Mouse (Mus musculus) cortical plate, adult 2 months (tissue): ENCODE results near the gene Idh1. TPM values are rescaled to one million over a fixed set of nuclear protein-coding genes. Genes with fewer than 3 reads are reported as not detected.

Experiments used
- H3K27ac ChIP-seq: fragments of 200-500 bp; 2 replicates; pipeline ENCODE4 v1.5.1; 2012; ENCODE audit warnings: low read length, control low read depth, inconsistent platforms; ENCODE audit not compliant: insufficient read depth
- H3K4me1 ChIP-seq: fragments of 200-500 bp; 2 replicates; pipeline ENCODE4 v1.6.1; 2011; ENCODE audit warnings: low read length; ENCODE audit not compliant: control insufficient read depth, insufficient read depth
- H3K4me3 ChIP-seq: fragments of 200-500 bp; 2 replicates; pipeline ENCODE4 v1.5.1; 2011; ENCODE audit warnings: mild to moderate bottlenecking, low read length, control low read depth; ENCODE audit not compliant: insufficient read depth
- CTCF ChIP-seq: fragments of 200-500 bp; IDR thresholded peaks from 2 replicates; pipeline ENCODE4 v1.5.1; 2011; ENCODE audit warnings: mild to moderate bottlenecking, control low read depth, low read length; ENCODE audit not compliant: insufficient read depth; ENCODE audit errors: extremely low read depth
- POLR2A ChIP-seq: fragments of 200-500 bp; IDR thresholded peaks from 2 replicates; pipeline ENCODE4 v1.6.1; 2011; ENCODE audit warnings: mild to moderate bottlenecking, low read length, control low read depth; ENCODE audit not compliant: insufficient read depth; ENCODE audit errors: extremely low read depth
- polyA plus RNA-seq: library from polyadenylated mRNA; depleted of rRNA; stranded (reverse); fragments of >200 nt; gene quantifications from 2 replicates; pipeline ENCODE4 v1.2.3, GENCODE M21; 2012

Gene Idh1
- polyA plus RNA-seq, 1 experiment: 37.6 TPM

- H3K4me3 ChIP-seq: no peak overlapping the region
- H3K4me1 ChIP-seq: no peaks in the 10 kb centered on the region
- TF ChIP-seq POLR2A (no peak), CTCF (no peak)
- no peak overlapping the region for H3K27ac ChIP-seq
Observed at GRCm38 (mm10) chr1:65154814-65155213, 31.5 kb downstream of the Idh1 start.

DNA sequence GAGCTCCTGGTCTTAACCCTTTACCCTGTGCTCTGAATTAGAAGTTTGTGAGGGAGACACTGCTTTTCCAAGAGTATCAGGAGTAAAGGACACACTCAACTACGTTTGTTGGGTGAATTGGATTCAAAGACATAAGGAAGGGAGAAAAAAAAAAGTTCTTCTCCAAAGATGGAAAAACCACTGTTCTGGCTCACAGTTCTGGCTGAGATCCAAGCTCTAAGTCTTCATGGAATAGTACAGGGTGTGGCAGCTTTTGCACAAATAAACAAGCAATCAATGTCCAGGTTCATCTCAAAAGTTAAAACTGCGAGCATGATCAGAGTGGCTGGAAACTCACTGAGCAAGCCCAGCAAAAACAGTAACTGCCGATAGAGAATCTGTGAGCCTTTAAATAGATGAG, 38.3 kb downstream of the Idh1 start:
- no peak overlapping the region for H3K4me3 ChIP-seq
- no peak for TF ChIP-seq POLR2A
- TF ChIP-seq CTCF: no peak
- no peak overlapping the region for H3K27ac ChIP-seq
- no peaks in the 10 kb centered on the region for H3K4me1 ChIP-seq

DNA sequence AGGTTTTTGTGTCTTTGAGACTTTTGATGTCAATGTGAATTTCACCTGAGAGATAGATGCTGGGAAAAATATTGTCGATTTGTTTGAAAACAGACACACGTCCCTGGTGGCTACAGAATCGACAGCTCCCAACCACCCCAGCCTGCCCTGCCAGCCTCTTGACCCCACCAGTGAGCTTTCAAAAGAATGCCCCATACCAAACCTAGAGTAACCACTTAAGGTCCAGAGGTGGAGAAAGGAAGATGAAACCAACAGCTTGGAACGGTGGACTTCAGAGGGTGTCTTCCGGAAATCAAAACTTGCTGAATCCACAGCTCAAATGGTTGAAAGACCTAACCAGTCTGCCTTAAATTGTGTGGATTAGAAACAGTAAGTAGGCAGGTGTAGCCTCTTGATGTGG, 39.0 kb downstream of the Idh1 start:
- Histone ChIP-seq H3K4me1 (no peaks in the 10 kb centered on the region), H3K4me3 (no peak overlapping the region), H3K27ac (no peak overlapping the region)
- TF ChIP-seq CTCF (no peak), POLR2A (no peak)

DNA sequence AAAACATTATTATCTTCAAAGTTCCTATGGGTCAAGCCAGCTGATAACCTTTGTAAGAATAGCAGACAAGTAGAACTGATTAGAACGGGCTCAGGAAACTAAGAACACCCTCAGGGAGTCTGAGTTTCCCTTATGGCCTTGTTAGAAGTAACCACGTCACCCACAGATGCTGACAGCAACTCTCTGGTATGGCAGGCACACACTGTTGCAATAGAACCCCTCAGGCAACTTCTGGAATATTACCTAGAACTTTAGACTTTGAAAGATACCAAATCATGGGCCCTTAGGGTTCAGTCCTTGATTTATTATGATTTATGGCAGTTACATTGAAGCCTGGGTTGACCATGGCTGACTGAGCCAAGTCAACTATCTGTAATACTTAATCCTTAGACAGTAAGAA, 39.7 kb downstream of the Idh1 start:
- Histone ChIP-seq H3K27ac (no peak overlapping the region), H3K4me1 (no peaks in the 10 kb centered on the region), H3K4me3 (no peak overlapping the region)
- TF ChIP-seq POLR2A: no peak
- TF ChIP-seq CTCF: no peak

DNA sequence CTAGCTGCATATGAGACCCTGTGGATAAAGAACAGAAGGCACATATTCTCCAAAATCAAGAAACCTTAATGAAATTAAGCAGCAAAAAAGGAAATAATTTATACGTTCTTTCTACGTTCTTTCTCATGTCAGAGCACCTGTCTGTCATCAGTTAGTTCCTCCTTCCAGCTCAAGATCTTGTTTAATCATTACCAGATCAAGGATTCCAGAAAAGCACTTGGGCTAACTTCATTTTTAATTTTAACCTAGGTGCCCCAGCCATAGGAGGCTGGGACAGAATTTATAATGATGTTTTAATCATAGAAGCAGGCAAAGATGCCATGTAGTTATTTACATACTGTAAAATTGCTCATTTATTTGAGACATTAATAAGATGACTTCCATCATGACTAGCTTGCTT, 41.5 kb downstream of the Idh1 start:
- H3K4me1 ChIP-seq: no peaks in the 10 kb centered on the region
- H3K27ac ChIP-seq: no peak overlapping the region
- TF ChIP-seq CTCF: no peak
- TF ChIP-seq POLR2A: no peak
- H3K4me3 ChIP-seq: no peak overlapping the region

GRCm38 (mm10) chr1:65137560-65137959, 48.7 kb downstream of the Idh1 start:
- TF ChIP-seq POLR2A (no peak), CTCF (no peak)

DNA sequence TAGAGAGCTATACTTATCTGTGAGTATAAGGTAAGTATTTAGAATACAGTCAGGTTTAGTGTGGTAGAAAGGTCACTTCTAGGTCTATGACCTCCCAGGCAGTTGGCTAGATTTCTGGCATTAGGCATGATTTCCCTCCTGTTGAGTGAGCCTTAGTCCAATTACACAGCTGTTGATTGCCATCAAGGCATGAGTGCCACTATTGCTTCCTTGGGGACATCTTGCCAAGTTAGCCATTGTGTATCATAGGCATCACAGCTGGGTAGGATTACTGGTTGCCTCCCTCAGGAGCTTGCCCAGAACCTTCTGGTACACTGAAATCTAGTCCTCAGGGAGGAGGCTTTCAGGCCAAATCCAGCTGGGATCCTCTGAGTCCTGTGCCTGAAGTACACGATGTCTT, 53.5 kb downstream of the Idh1 start:
- H3K4me1 ChIP-seq: no peaks in the 10 kb centered on the region
- no peak overlapping the region for H3K27ac ChIP-seq
- TF ChIP-seq CTCF: no peak
- TF ChIP-seq POLR2A: no peak
- no peak overlapping the region for H3K4me3 ChIP-seq

More at GRCm38 (mm10) chr1:65137560-65137959, 48.7 kb downstream of the Idh1 start:
- Histone ChIP-seq H3K4me1 (no peaks in the 10 kb centered on the region), H3K4me3 (no peak overlapping the region), H3K27ac (no peak overlapping the region)

DNA sequence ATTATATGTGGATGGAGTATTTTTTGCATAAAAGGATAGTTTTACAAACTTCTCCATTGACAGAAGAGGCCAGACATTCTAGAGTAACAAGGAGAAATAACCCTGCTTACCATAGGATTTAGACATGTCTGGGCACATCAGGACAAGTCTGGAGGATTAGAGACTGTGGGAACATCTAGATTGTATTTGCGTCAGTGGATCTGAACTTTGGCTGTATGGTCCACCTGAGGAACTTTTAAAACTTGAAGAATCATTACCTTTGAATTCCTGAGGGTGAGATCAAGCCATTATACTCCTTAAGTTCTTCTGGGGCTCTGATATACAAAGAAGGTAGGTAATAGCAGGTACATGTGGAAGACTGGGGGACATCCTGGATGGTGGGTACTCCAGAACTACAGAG, 54.6 kb downstream of the Idh1 start:
- Histone ChIP-seq H3K4me3 (no peak overlapping the region), H3K27ac (no peak overlapping the region), H3K4me1 (no peaks in the 10 kb centered on the region)
- TF ChIP-seq POLR2A (no peak), CTCF (no peak)

GRCm38 (mm10) chr1:65130226-65130625, 56.1 kb downstream of the Idh1 start:
- Histone ChIP-seq H3K27ac (no peak overlapping the region), H3K4me3 (no peak overlapping the region), H3K4me1 (no peaks in the 10 kb centered on the region)
- TF ChIP-seq POLR2A (no peak), CTCF (no peak)

GRCm38 (mm10) chr1:65129634-65130180, 56.6 kb downstream of the Idh1 start:
- H3K27ac ChIP-seq: no peak overlapping the region
- H3K4me1 ChIP-seq: no peaks in the 10 kb centered on the region
- H3K4me3 ChIP-seq: no peak overlapping the region
- no peak for TF ChIP-seq CTCF
- no peak for TF ChIP-seq POLR2A
